20 mouse cellular contexts compared by ENCODE assay signal in genomic region chr5:119679084-119679483, GRCm38 (mm10). TPM values are rescaled to one million over a fixed set of nuclear protein-coding genes. Genes with fewer than 3 reads are reported as not detected.
DNase-seq lines count a peak whose midpoint lies in the region; ATAC-seq and TF ChIP-seq lines count a peak whose summit lies in the region.
"Had no signal": no experiment of that assay in that cellular context is flagged by ENCODE, and none has a peak within 500 bp of the region (broad histone marks: within the 10 kb centered on the region; RNA-seq: fewer than 3 reads in every experiment).

No protein-coding gene starts in this region.

- no peak for TF ChIP-seq POLR2A in lung, adult 2 months (IDR thresholded peaks at IDR 0.05; ENCODE audit: borderline replicate concordance, extremely low read depth, low read depth, low read length)

- DNase-seq in heart, postnatal 10 days, result no peak
- no peak for DNase-seq in lung, adult 2 months
- no peak for DNase-seq in lung, postnatal 25 days (ENCODE audit: low spot score)
- peak; percentile 26 for DNase-seq in R1 (ENCODE audit: low read depth, low spot score)
- DNase-seq in gastrocnemius, postnatal 10 days, result no peak
- no peak for DNase-seq in layer of hippocampus, adult 18-20 months (ENCODE audit: low spot score in 2 of 2)
- DNase-seq: cerebellum, postnatal 10 days; kidney, postnatal 25 days; layer of hippocampus, adult 9-11 months; liver; right cerebral cortex, postnatal 25 days; thymus, postnatal 25 days had no signal

- no peaks in the 10 kb centered on the region for H3K9me3 ChIP-seq in heart, embryonic 12.5 days (replicated peaks)
- no peaks in the 10 kb centered on the region for H3K9me3 ChIP-seq in intestine, postnatal 0 days (ENCODE audit: control insufficient read depth)
- H3K9me3 ChIP-seq: forebrain, embryonic 15.5 days; midbrain, embryonic 12.5 days had no signal

- 0 out of 2 replicates have a peak overlapping the region, but pooled peaks have one; percentile 4 for H3K4me2 ChIP-seq in heart, embryonic 12.5 days
- H3K4me2 ChIP-seq in intestine, postnatal 0 days (replicated peaks; ENCODE audit: low read depth), result 0 out of 2 replicates have a peak overlapping the region, but pooled peaks have one; percentile 7
- H3K4me2 ChIP-seq: forebrain, embryonic 15.5 days; midbrain, embryonic 12.5 days had no signal

- TF ChIP-seq CTCF in lung, adult 2 months (IDR thresholded peaks at IDR 0.05; ENCODE audit: insufficient read depth, low read length), result no peak
- no peak for TF ChIP-seq CTCF in intestine, postnatal 0 days (IDR thresholded peaks at IDR 0.05; ENCODE audit: low read depth)

- peaks cover 89% of the 10 kb centered on the region for H3K27me3 ChIP-seq in heart, embryonic 12.5 days (replicated peaks)
- H3K27me3 ChIP-seq in intestine, postnatal 0 days (replicated peaks; ENCODE audit: control insufficient read depth, insufficient read depth, low read length), result no peaks in the 10 kb centered on the region

- no peak overlapping the region for H3K9ac ChIP-seq in heart, embryonic 12.5 days
- no peak overlapping the region for H3K9ac ChIP-seq in intestine, postnatal 0 days (ENCODE audit: low read depth, low read length)
- H3K9ac ChIP-seq: forebrain, embryonic 15.5 days; midbrain, embryonic 12.5 days had no signal

- no peak overlapping the region for H3K4me3 ChIP-seq in heart, embryonic 12.5 days
- peak overlapping the region; percentile 40 for H3K4me3 ChIP-seq in lung, adult 2 months (replicated peaks; ENCODE audit: extremely low read depth, low read depth, low read length)
- no peak overlapping the region for H3K4me3 ChIP-seq in intestine, postnatal 0 days (ENCODE audit: low read depth, low read length)
- H3K4me3 ChIP-seq: forebrain, embryonic 15.5 days; midbrain, embryonic 12.5 days had no signal

- peaks cover 9% of the 10 kb centered on the region; the same call in 1 of the 2 replicates for H3K36me3 ChIP-seq in heart, embryonic 12.5 days
- H3K36me3 ChIP-seq in intestine, postnatal 0 days (ENCODE audit: control insufficient read depth, insufficient read depth), result peaks cover 45% of the 10 kb centered on the region
- H3K36me3 ChIP-seq: forebrain, embryonic 15.5 days; midbrain, embryonic 12.5 days had no signal

- no peak overlapping the region for H3K27ac ChIP-seq in heart, embryonic 12.5 days (ENCODE audit: poor library complexity, severe bottlenecking)
- H3K27ac ChIP-seq in intestine, postnatal 0 days (ENCODE audit: low read depth, low read length), result no peak overlapping the region
- H3K27ac ChIP-seq: forebrain, embryonic 15.5 days; hindbrain, postnatal 0 days; macrophage; midbrain, embryonic 12.5 days had no signal

- ATAC-seq in heart, embryonic 12.5 days (ENCODE audit: insufficient number of reproducible peaks, low FRiP score), result no peak
- ATAC-seq in intestine, postnatal 0 days, result no peak
- ATAC-seq: forebrain, embryonic 15.5 days; hindbrain, postnatal 0 days had no signal

- intact Hi-C loops in heart, postnatal 10 days (cut with DNase I), result loop anchor here (10.0 kb wide), 1 partner anchor 1114 kb away; the partner anchor contains the start of gene Med13l

- H3K4me1 ChIP-seq in heart, embryonic 12.5 days (replicated peaks), result peaks cover 22% of the 10 kb centered on the region; the same call in 1 of the 2 replicates
- peaks cover 7% of the 10 kb centered on the region; the same call in 1 of the 2 replicates for H3K4me1 ChIP-seq in lung, adult 2 months (ENCODE audit: control insufficient read depth, insufficient read depth, low read length)
- 0 out of 2 replicates have a peak, but pooled peaks cover 3% of the 10 kb centered on the region for H3K4me1 ChIP-seq in intestine, postnatal 0 days (replicated peaks; ENCODE audit: control insufficient read depth, insufficient read depth, low read length)
- H3K4me1 ChIP-seq: midbrain, embryonic 12.5 days had no signal

RNA-seq across cellular contexts. Expression of gene Tbx3, which starts 8.6 kb away (rescaled TPM):
- polyA plus RNA-seq in heart, embryonic 12.5 days (2016; fragmentation: Nextera tagmentation; extraction: Ambion mirVana), result 18.8 and 21.0 TPM in 2 replicates
- 10 to 100 TPM; 18.8 to 20.4 TPM for total RNA-seq in heart, postnatal 10 days (2021)
- polyA plus RNA-seq in lung, adult 2 months (2012; rRNA removed), result 135 and 160 TPM in 2 replicates
- 30.6 and 42.6 TPM in 2 replicates for polyA plus RNA-seq in intestine, postnatal 0 days (2015; fragmentation: Nextera tagmentation; extraction: Ambion mirVana)
- 1 to 10 TPM; 7.0 to 9.7 TPM for total RNA-seq in gastrocnemius, postnatal 10 days (2021)
- total RNA-seq in layer of hippocampus, adult 18-20 months (2021), result 1 to 10 TPM; 2.7 to 3.1 TPM
- total RNA-seq: granulocyte monocyte progenitor cell, adult 5-6 weeks; hematopoietic stem cell, adult 5-6 weeks had no signal
- polyA plus RNA-seq: macrophage had no signal
